Mouse (Mus musculus) MEL (cell line): ENCODE results near the gene Acap1. TPM values are rescaled to one million over a fixed set of nuclear protein-coding genes. Genes with fewer than 3 reads are reported as not detected.

ENCODE experiments used
- DNase-seq: peaks from one replicate; pipeline ENCODE4 v3.0.0; 2011; ENCODE audit warnings: low read depth, low spot score
- H3K27ac ChIP-seq: 2 replicates; pipeline ENCODE4 v1.5.1; 2012; ENCODE audit warnings: low read depth, mild to moderate bottlenecking, control low read depth, low read length, moderate library complexity; ENCODE audit not compliant: control insufficient read depth
- H3K27me3 ChIP-seq, 2 experiments: fragments of 150-350 bp in 1 of 2; sonication (generic) in 1 of 2; 2 replicates each; pipeline ENCODE4 v1.6.1; 2012; ENCODE audit warnings: low read length in 2 of 2, mild to moderate bottlenecking in 2 of 2, improper control_type of control experiment in 1 of 2, moderate library complexity in 1 of 2; ENCODE audit not compliant: insufficient read depth in 2 of 2, control insufficient read depth in 1 of 2
- H3K36me3 ChIP-seq, 2 experiments: 2 replicates each; pipeline ENCODE4 v1.6.1; 2012 to 2014; ENCODE audit warnings: low read length in 2 of 2, improper control_type of control experiment in 1 of 2, inconsistent platforms in 1 of 2, mild to moderate bottlenecking in 1 of 2; ENCODE audit not compliant: insufficient read depth in 2 of 2, control insufficient read depth in 1 of 2
- H3K4me1 ChIP-seq, 2 experiments: fragments of 150-350 bp in 1 of 2; sonication (generic) in 1 of 2; 2 replicates each; pipeline ENCODE4 v1.6.1; 2012; ENCODE audit warnings: low read length in 2 of 2, improper control_type of control experiment in 1 of 2, mild to moderate bottlenecking in 1 of 2; ENCODE audit not compliant: insufficient read depth in 2 of 2, control insufficient read depth in 1 of 2
- H3K4me3 ChIP-seq, 2 experiments: fragments of 150-350 bp in 1 of 2; sonication (generic) in 1 of 2; 2 replicates each; pipeline ENCODE4 v1.5.1; 2012; ENCODE audit warnings: low read depth in 2 of 2, low read length in 2 of 2, mild to moderate bottlenecking in 2 of 2, moderate library complexity in 2 of 2, control low read depth in 1 of 2, improper control_type of control experiment in 1 of 2; ENCODE audit not compliant: control insufficient read depth in 1 of 2, insufficient read depth in 1 of 2
- H3K79me2 ChIP-seq: 2 replicates; pipeline ENCODE4 v1.6.1; 2012; ENCODE audit warnings: mild to moderate bottlenecking, low read length, moderate library complexity; ENCODE audit not compliant: control insufficient read depth, poor library complexity, insufficient read depth
- H3K9ac ChIP-seq: 2 replicates; pipeline ENCODE4 v1.6.1; 2012; ENCODE audit warnings: low read depth, mild to moderate bottlenecking, control low read depth, low read length, moderate library complexity; ENCODE audit not compliant: control insufficient read depth, poor library complexity, severe bottlenecking
- H3K9me3 ChIP-seq: fragments of 150-350 bp; sonication (generic); replicated peaks from 2 replicates; pipeline ENCODE4 v1.6.1; 2012; ENCODE audit warnings: mild to moderate bottlenecking, low read length, improper control_type of control experiment, moderate library complexity; ENCODE audit not compliant: insufficient read depth
- CHD2 ChIP-seq: IDR thresholded peaks from 2 replicates; pipeline ENCODE4 v1.6.1; 2011; ENCODE audit warnings: low read length, improper control_type of control experiment
- CTCF ChIP-seq, 3 experiments: IDR thresholded peaks in 2 of 3; conservative IDR thresholded peaks in 1 of 3; 2 replicates each; pipeline ENCODE4 v1.5.1; 2011 to 2012; ENCODE audit warnings: low read length in 3 of 3, low read depth in 2 of 3, mild to moderate bottlenecking in 2 of 3, improper control_type of control experiment in 1 of 3, inconsistent platforms in 1 of 3, mixed read lengths in 1 of 3, moderate library complexity in 1 of 3; ENCODE audit not compliant: control insufficient read depth in 1 of 3, insufficient read depth in 1 of 3, poor library complexity in 1 of 3, severe bottlenecking in 1 of 3
- E2F4 ChIP-seq: IDR thresholded peaks from 2 replicates; pipeline ENCODE4 v1.6.1; 2011; ENCODE audit warnings: low read depth, low read length, improper control_type of control experiment, borderline replicate concordance
- ELF1 ChIP-seq: IDR thresholded peaks from 2 replicates; pipeline ENCODE4 v1.6.1; 2014; ENCODE audit warnings: low read depth, mild to moderate bottlenecking, inconsistent platforms, low read length, improper control_type of control experiment, moderate library complexity
- EP300 ChIP-seq, 2 experiments: IDR thresholded peaks; 2 replicates each; pipeline ENCODE4 v1.6.1; 2011; ENCODE audit warnings: improper control_type of control experiment in 2 of 2, low read length in 2 of 2, low read depth in 1 of 2, mild to moderate bottlenecking in 1 of 2
- HCFC1 ChIP-seq: IDR thresholded peaks from 2 replicates; pipeline ENCODE4 v1.6.1; 2012; ENCODE audit warnings: low read depth, mild to moderate bottlenecking, inconsistent platforms, low read length, improper control_type of control experiment, moderate library complexity
- MAFK ChIP-seq: IDR thresholded peaks from 2 replicates; pipeline ENCODE4 v1.6.1; 2011; ENCODE audit warnings: low read depth, mild to moderate bottlenecking, low read length, improper control_type of control experiment, borderline replicate concordance
- MAX ChIP-seq: IDR thresholded peaks from 2 replicates; pipeline ENCODE4 v1.6.1; 2011; ENCODE audit warnings: low read length, improper control_type of control experiment
- MAZ ChIP-seq: IDR thresholded peaks from 2 replicates; pipeline ENCODE4 v1.6.1; 2012; ENCODE audit warnings: low read depth, mild to moderate bottlenecking, inconsistent platforms, low read length, improper control_type of control experiment
- MXI1 ChIP-seq: IDR thresholded peaks from 2 replicates; pipeline ENCODE4 v1.6.1; 2011; ENCODE audit warnings: mild to moderate bottlenecking, low read depth, low read length, improper control_type of control experiment
- MYB ChIP-seq: IDR thresholded peaks from 2 replicates; pipeline ENCODE4 v1.6.1; 2011; ENCODE audit warnings: mild to moderate bottlenecking, low read depth, low read length, improper control_type of control experiment
- MYC ChIP-seq: IDR thresholded peaks from 2 replicates; pipeline ENCODE4 v1.6.1; 2011; ENCODE audit warnings: low read depth, mild to moderate bottlenecking, low read length, improper control_type of control experiment, moderate library complexity
- NELFE ChIP-seq: IDR thresholded peaks from 2 replicates; pipeline ENCODE4 v1.6.1; 2011; ENCODE audit warnings: low read depth, low read length, improper control_type of control experiment
- POLR2A ChIP-seq, 2 experiments: IDR thresholded peaks; 2 replicates each; pipeline ENCODE4 v1.6.1; 2011 to 2012; ENCODE audit warnings: low read length in 2 of 2, mild to moderate bottlenecking in 2 of 2, control low read depth in 1 of 2, improper control_type of control experiment in 1 of 2, low read depth in 1 of 2, moderate library complexity in 1 of 2; ENCODE audit not compliant: control insufficient read depth in 1 of 2, insufficient read depth in 1 of 2, poor library complexity in 1 of 2
- POLR2AphosphoS2 ChIP-seq: IDR thresholded peaks from 2 replicates; pipeline ENCODE4 v1.6.1; 2011; ENCODE audit warnings: low read length, improper control_type of control experiment
- POLR2AphosphoS5 ChIP-seq: IDR thresholded peaks from 2 replicates; pipeline ENCODE4 v1.6.1; 2012; ENCODE audit warnings: low read depth, borderline replicate concordance, mild to moderate bottlenecking, inconsistent platforms, low read length, moderate library complexity, mixed read lengths
- SIN3A ChIP-seq: IDR thresholded peaks from 2 replicates; pipeline ENCODE4 v1.6.1; 2012; ENCODE audit warnings: low read length, improper control_type of control experiment, inconsistent platforms
- SMC3 ChIP-seq: IDR thresholded peaks from 2 replicates; pipeline ENCODE4 v1.6.1; 2011; ENCODE audit warnings: low read depth, low read length, improper control_type of control experiment
- TAL1 ChIP-seq: IDR thresholded peaks from 2 replicates; pipeline ENCODE4 v1.6.1; 2012; ENCODE audit warnings: mild to moderate bottlenecking, inconsistent platforms, low read length, moderate library complexity, mixed read lengths
- USF2 ChIP-seq, 2 experiments: IDR thresholded peaks; 2 replicates each; pipeline ENCODE4 v1.6.1; 2011 to 2012; ENCODE audit warnings: improper control_type of control experiment in 2 of 2, low read length in 2 of 2, borderline replicate concordance in 1 of 2, inconsistent platforms in 1 of 2, low read depth in 1 of 2, mild to moderate bottlenecking in 1 of 2; ENCODE audit not compliant: insufficient read depth in 1 of 2
- ZC3H11A ChIP-seq: IDR thresholded peaks from 2 replicates; pipeline ENCODE4 v1.6.1; 2012; ENCODE audit warnings: low read depth, mild to moderate bottlenecking, inconsistent platforms, low read length, improper control_type of control experiment
- ZNF384 ChIP-seq: IDR thresholded peaks from 2 replicates; pipeline ENCODE4 v1.6.1; 2012; ENCODE audit warnings: low read depth, mild to moderate bottlenecking, inconsistent platforms, low read length, improper control_type of control experiment
- polyA plus RNA-seq, 2 experiments: library from polyadenylated mRNA; stranded (reverse) in 1 of 2; unstranded in 1 of 2; fragments of >175 nt in 1 of 2; fragments of >200 nt in 1 of 2; gene quantifications; 2 replicates each; pipeline versions ENCODE4 v1.2.1 to v1.2.4; 2012; ENCODE audit warnings: low replicate concordance in 2 of 2, low read depth in 1 of 2; ENCODE audit not compliant: insufficient read length in 2 of 2, insufficient read depth in 1 of 2, missing spikeins in 1 of 2
- total RNA-seq: library from RNA; depleted of rRNA; stranded (reverse); fragments of 300-350 nt; gene quantifications from 2 replicates; pipeline ENCODE4 v1.2.3, GENCODE M21; 2012

The Acap1 gene
- total and polyA plus RNA-seq, 3 experiments: 20.7 to 42.2 TPM; not detected in 1

GRCm38 (mm10) chr11:69880853-69881603, 14.3 kb downstream of the Acap1 start, which contains the start of gene Kctd11:
Gene Kctd11 (minus strand): TSS chr11:69881406.
- Histone ChIP-seq H3K4me3 (peak within 1 kb of the TSS in 1 of 2 experiments; percentile 30; a peak in 2 of 4 replicates), H3K9me3 (no peaks in the 10 kb centered on the region), H3K27ac (no peak within 1 kb of the TSS), H3K36me3 (peaks cover 0 to 37% of the 10 kb centered on the region in 2 experiments; a peak in 2 of 4 replicates), H3K9ac (0 out of 2 replicates have a peak within 1 kb of the TSS, but pooled peaks have one; percentile 10), H3K79me2 (no peaks in the 10 kb centered on the region), H3K4me1 (peaks cover 14 to 61% of the 10 kb centered on the region in 2 experiments), H3K27me3 (no peaks in the 10 kb centered on the region)
- TF ChIP-seq MAZ: peak; percentile 24; the same call in 1 of the 2 replicates
- TF ChIP-seq NELFE: no peak
- TF ChIP-seq TAL1: no peak
- TF ChIP-seq CTCF (IDR thresholded peaks at IDR 0.05 in 2 of 3, conservative IDR thresholded peaks at IDR 0.05 in 1 of 3; ENCODE audit: control insufficient read depth in 1 of 3, insufficient read depth in 1 of 3, low read depth in 2 of 3, low read length in 3 of 3, poor library complexity in 1 of 3, severe bottlenecking in 1 of 3): peak in 2 of 3 experiments; percentile 13 to 22; a peak in 2 of 6 replicates
- TF ChIP-seq ELF1: no peak
- 0 out of 2 replicates have a peak, but pooled peaks have one; percentile 21 for TF ChIP-seq MAX
- TF ChIP-seq MYB: no peak
- no peak for TF ChIP-seq EP300 (IDR thresholded peaks at IDR 0.05; ENCODE audit: low read depth in 1 of 2, low read length in 2 of 2)
- 0 out of 2 replicates have a peak, but pooled peaks have one; percentile 20 for TF ChIP-seq SMC3
- TF ChIP-seq SIN3A: 0 out of 2 replicates have a peak, but pooled peaks have one; percentile 18
- TF ChIP-seq MAFK: no peak
- DNase-seq: peak; percentile 51

- Histone ChIP-seq H3K27ac (no peak overlapping the region), H3K9me3 (no peaks in the 10 kb centered on the region), H3K9ac (no peak overlapping the region), H3K4me3 (peak overlapping the region in 1 of 2 experiments; percentile 30; a peak in 2 of 4 replicates), H3K4me1 (peaks cover 14 to 66% of the 10 kb centered on the region in 2 experiments)
- TF ChIP-seq USF2 (IDR thresholded peaks at IDR 0.05; ENCODE audit: borderline replicate concordance in 1 of 2, insufficient read depth in 1 of 2, low read depth in 1 of 2, low read length in 2 of 2) (no peak), NELFE (no peak), SIN3A (no peak), ZNF384 (no peak), E2F4 (no peak), MYC (no peak), MAFK (no peak), HCFC1 (no peak), CHD2 (no peak), POLR2A (IDR thresholded peaks at IDR 0.05; ENCODE audit: control insufficient read depth in 1 of 2, insufficient read depth in 1 of 2, low read depth in 1 of 2, low read length in 2 of 2, poor library complexity in 1 of 2) (no peak), POLR2AphosphoS2 (no peak), MXI1 (no peak), POLR2AphosphoS5 (no peak), ZC3H11A (no peak)
- TF ChIP-seq, all 39 proteins: peak for 0
- no peaks in the 10 kb centered on the region for H3K79me2 ChIP-seq
- no peak for DNase-seq
- no peaks in the 10 kb centered on the region for H3K27me3 ChIP-seq
- peaks cover 0 to 39% of the 10 kb centered on the region in 2 experiments; a peak in 2 of 4 replicates for H3K36me3 ChIP-seq
Observed at GRCm38 (mm10) chr11:69880506-69880852, 14.9 kb downstream of the Acap1 start.
